Mouse (Mus musculus) limb, embryonic 14.5 days (tissue): ENCODE data around the gene Tepsin. TPM values are rescaled to one million over a fixed set of nuclear protein-coding genes. Genes with fewer than 3 reads are reported as not detected.

Source experiments
- ATAC-seq: fragments of 200-750 bp; cut with Nextera tagmentation; 2 replicates; pipeline ENCODE4 v1.8.0; 2017; ENCODE audit warnings: low read depth, moderate number of reproducible peaks, moderate TSS enrichment; ENCODE audit not compliant: low FRiP score
- DNase-seq: peaks from one replicate; pipeline ENCODE4 v3.0.0-alpha.2; 2015; ENCODE audit warnings: low spot score
- H3K27ac ChIP-seq: fragments of 300-500 bp; sonication (generic); replicated peaks from 2 replicates; pipeline ENCODE4 v1.5.1; 2014; ENCODE audit warnings: low read depth, mild to moderate bottlenecking, low read length, moderate library complexity, mixed read lengths
- H3K27me3 ChIP-seq: fragments of 300-500 bp; sonication (generic); 2 replicates; pipeline ENCODE4 v1.6.1; 2014; ENCODE audit warnings: low read length, mixed read lengths; ENCODE audit not compliant: control insufficient read depth, insufficient read depth
- H3K36me3 ChIP-seq: fragments of 300-500 bp; sonication (generic); 2 replicates; pipeline ENCODE4 v1.6.1; 2014; ENCODE audit warnings: mild to moderate bottlenecking, low read length, moderate library complexity, mixed read lengths; ENCODE audit not compliant: control insufficient read depth, insufficient read depth
- H3K4me1 ChIP-seq: fragments of 300-500 bp; sonication (generic); 2 replicates; pipeline ENCODE4 v1.6.1; 2014; ENCODE audit warnings: antibody characterized with exemption, low read length, mixed read lengths; ENCODE audit not compliant: control insufficient read depth, insufficient read depth
- H3K4me2 ChIP-seq: fragments of 300-500 bp; sonication (generic); replicated peaks from 2 replicates; pipeline ENCODE4 v1.6.1; 2014; ENCODE audit warnings: low read depth, mild to moderate bottlenecking, low read length, moderate library complexity; ENCODE audit not compliant: severe bottlenecking
- H3K4me3 ChIP-seq: fragments of 300-500 bp; sonication (generic); replicated peaks from 2 replicates; pipeline ENCODE4 v1.5.1; 2014; ENCODE audit warnings: low read length
- H3K9ac ChIP-seq: fragments of 300-500 bp; sonication (generic); 2 replicates; pipeline ENCODE4 v1.6.1; 2014; ENCODE audit warnings: mild to moderate bottlenecking, low read depth, low read length, moderate library complexity; ENCODE audit not compliant: severe bottlenecking
- H3K9me3 ChIP-seq: fragments of 300-500 bp; sonication (generic); 2 replicates; pipeline ENCODE4 v1.6.1; 2016; ENCODE audit warnings: low read length; ENCODE audit not compliant: control insufficient read depth
- POLR2A ChIP-seq: fragments of 200-500 bp; IDR thresholded peaks from 2 replicates; pipeline ENCODE4 v1.8.0; 2012; ENCODE audit warnings: inconsistent platforms, mild to moderate bottlenecking, moderate library complexity, borderline replicate concordance; ENCODE audit not compliant: insufficient read depth, insufficient read length; ENCODE audit errors: extremely low read depth
- WGBS: fragments of 180-500 bp; shearing (Covaris S2); extraction: QIAGEN DNeasy Blood & Tissue Kit; methylation state at CpG from one replicate; pipeline ENCODE4 v1.1.7; 2014; 5-methylcytosine and 5-hydroxymethylcytosine counted together
- polyA plus RNA-seq, 2 experiments: library from polyadenylated mRNA; depleted of rRNA in 1 of 2; stranded (reverse) in 1 of 2; unstranded in 1 of 2; fragments of >200 nt; fragmentation: Nextera tagmentation in 1 of 2; extraction: Ambion mirVana in 1 of 2; gene quantifications; 2 replicates each; pipeline versions ENCODE4 v1.2.1 to v1.2.3; 2012 to 2014

Gene Tepsin
- polyA plus RNA-seq, 2 experiments = 14.8 to 50.4 TPM

DNA sequence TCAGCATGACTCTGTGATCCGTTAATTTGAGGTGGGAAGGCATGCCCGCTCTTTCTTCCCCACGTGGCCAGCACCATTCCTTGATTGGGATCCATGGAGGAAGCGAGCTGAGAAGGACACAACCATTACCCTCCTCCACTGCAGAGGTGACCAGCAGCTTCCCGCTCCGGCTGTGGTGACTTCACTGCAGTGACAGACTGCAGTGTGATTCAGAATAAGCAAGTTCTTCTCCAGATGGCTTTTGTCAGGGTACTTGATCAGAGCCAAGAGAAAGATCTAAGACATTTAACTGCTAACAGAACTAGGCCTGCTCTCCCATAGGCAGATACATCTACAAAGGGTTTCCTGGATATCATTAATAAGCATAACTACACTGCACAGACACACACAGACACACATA, 18.2 kb downstream of the Tepsin start:
- Histone ChIP-seq H3K4me3 (no peak overlapping the region), H3K4me2 (no peak overlapping the region), H3K36me3 (peaks cover 68% of the 10 kb centered on the region), H3K9ac (no peak overlapping the region), H3K27me3 (no peaks in the 10 kb centered on the region), H3K27ac (no peak overlapping the region), H3K4me1 (peaks cover 3% of the 10 kb centered on the region), H3K9me3 (no peaks in the 10 kb centered on the region)
- ATAC-seq (no peak), DNase-seq (no peak)
- no peak for TF ChIP-seq POLR2A
- 79% methylated on average over 6 of the region's 6 CpGs for WGBS

DNA sequence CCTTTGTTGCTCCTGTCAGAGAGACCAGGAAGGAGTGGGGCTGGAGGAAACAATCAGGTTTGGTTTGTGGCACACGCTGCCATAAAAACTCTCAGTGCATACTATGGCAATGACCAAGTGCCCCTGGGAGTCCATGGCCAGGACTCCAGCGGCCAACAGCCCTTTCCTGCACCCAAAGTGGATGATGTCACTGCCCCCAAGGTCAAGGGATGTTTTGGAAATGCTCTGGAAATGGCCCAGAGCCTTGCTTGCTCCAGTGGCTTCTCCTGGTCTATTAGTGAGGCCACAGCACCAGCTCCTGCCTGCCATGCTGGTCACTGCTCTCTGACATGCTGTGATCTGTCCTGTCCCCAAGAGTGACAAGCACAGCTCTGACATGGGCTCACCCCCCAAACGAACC, 22.3 kb downstream of the Tepsin start:
- Histone ChIP-seq H3K4me1 (0 out of 2 replicates have a peak, but pooled peaks cover 4% of the 10 kb centered on the region), H3K9me3 (no peaks in the 10 kb centered on the region), H3K27ac (no peak overlapping the region), H3K27me3 (no peaks in the 10 kb centered on the region), H3K9ac (no peak overlapping the region), H3K4me3 (no peak overlapping the region), H3K4me2 (no peak overlapping the region), H3K36me3 (peaks cover 78% of the 10 kb centered on the region)
- TF ChIP-seq POLR2A = no peak
- ATAC-seq (no peak), DNase-seq (no peak)
- 82% methylated on average over 3 of the region's 3 CpGs for WGBS

DNA sequence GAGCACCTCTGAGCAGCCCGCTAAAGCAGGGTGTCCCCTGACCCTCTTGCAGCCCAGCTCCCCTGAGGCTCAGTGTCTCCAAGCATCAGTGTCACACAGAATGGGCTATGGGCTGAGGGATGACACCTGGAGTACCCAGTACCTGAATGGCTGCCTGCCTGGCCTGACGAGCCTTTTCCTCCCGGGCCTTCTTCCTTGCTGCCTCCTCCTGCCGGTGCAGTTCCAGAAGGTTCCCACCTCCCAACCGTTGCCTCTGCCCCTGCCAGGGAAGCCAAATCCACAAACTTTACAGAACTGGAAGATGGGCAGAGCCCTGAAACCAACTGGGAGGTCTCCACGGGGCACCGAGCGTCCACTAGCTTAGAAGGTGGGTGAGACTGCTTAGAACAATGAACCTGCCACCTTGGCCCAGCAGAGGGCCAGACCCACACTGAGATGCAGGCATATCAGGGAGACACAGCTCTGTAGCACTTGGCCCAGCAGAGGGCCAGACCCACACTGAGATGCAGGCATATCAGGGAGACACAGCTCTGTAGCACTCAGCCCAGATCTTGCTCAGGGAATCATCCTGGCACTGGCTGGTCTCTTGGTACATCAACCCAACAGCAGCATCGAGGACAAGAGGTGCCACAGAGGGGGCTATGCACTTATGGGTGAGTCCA, 25.4 kb downstream of the Tepsin start:
- Histone ChIP-seq H3K4me2 (no peak overlapping the region), H3K9me3 (no peaks in the 10 kb centered on the region), H3K9ac (no peak overlapping the region), H3K27me3 (no peaks in the 10 kb centered on the region), H3K27ac (no peak overlapping the region), H3K4me1 (0 out of 2 replicates have a peak, but pooled peaks cover 4% of the 10 kb centered on the region), H3K4me3 (no peak overlapping the region), H3K36me3 (peaks cover 84% of the 10 kb centered on the region)
- TF ChIP-seq POLR2A = no peak
- DNase-seq = no peak
- WGBS = 95% methylated on average over 9 of the region's 9 CpGs
- no peak for ATAC-seq

DNA sequence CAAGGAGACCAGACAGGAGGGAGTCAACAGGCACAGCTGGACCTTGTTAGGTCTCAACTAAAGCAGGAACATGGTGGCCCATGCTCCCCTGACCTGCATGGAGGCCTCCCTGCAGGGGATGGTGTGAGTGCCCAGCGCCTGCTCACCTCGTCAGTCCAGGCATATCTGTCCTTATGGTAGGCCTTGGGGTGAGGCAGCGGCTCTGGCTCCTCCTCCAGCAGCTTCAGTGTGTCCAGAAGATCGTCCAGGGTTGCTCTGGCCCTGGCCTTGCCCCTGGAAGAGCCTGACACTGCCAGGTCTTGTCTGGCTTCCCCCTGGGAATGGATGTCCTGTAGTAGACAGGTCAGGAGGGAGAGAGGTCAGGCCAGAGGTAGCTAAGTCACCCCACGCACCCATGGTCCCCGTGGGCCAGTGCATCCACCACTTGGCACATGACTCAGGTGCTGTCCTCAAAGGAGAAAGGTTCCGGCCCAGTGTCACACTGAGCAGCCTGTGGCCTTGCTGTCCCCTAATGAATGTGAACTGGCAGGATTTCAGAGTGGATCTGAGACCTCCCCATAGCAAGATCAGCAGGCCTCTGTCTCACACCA, 26.7 kb downstream of the Tepsin start:
- 79% methylated on average over 7 of the region's 7 CpGs for WGBS
- Histone ChIP-seq H3K4me3 (no peak overlapping the region), H3K27ac (no peak overlapping the region), H3K9me3 (no peaks in the 10 kb centered on the region), H3K9ac (no peak overlapping the region), H3K27me3 (no peaks in the 10 kb centered on the region), H3K4me1 (0 out of 2 replicates have a peak, but pooled peaks cover 4% of the 10 kb centered on the region), H3K36me3 (peaks cover 88% of the 10 kb centered on the region), H3K4me2 (no peak overlapping the region)
- no peak for TF ChIP-seq POLR2A
- DNase-seq (no peak), ATAC-seq (no peak)

DNA sequence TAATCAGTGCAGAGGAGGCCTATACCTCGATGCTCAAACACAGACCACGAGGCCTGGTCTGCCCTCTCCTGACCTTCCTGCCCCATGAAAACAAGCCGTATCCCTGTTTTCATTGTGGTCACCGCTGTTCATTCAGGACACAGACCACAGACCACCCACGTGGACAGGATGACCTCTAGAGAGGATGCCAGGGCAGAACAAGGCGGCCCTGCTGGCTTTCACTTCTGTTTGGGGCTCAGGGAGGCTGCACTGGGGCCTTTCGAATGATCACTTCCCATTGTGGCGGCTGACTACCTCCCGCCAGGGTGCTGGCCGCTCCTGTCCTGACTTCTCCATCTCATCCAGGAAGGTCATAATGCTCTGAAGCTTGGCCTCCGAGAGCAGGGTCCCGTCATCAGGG, 27.5 kb downstream of the Tepsin start:
- ATAC-seq = no peak
- H3K4me2 ChIP-seq = no peak overlapping the region
- H3K9me3 ChIP-seq = no peaks in the 10 kb centered on the region
- no peaks in the 10 kb centered on the region for H3K27me3 ChIP-seq
- no peak for DNase-seq
- WGBS = 63% methylated on average over 12 of the region's 12 CpGs
- H3K36me3 ChIP-seq = peaks cover 88% of the 10 kb centered on the region
- H3K4me1 ChIP-seq = 0 out of 2 replicates have a peak, but pooled peaks cover 4% of the 10 kb centered on the region
- H3K4me3 ChIP-seq = no peak overlapping the region
- no peak for TF ChIP-seq POLR2A
- no peak overlapping the region for H3K27ac ChIP-seq
- no peak overlapping the region for H3K9ac ChIP-seq
